20 mouse cellular contexts compared by ENCODE assay signal in the genomic region with DNA sequence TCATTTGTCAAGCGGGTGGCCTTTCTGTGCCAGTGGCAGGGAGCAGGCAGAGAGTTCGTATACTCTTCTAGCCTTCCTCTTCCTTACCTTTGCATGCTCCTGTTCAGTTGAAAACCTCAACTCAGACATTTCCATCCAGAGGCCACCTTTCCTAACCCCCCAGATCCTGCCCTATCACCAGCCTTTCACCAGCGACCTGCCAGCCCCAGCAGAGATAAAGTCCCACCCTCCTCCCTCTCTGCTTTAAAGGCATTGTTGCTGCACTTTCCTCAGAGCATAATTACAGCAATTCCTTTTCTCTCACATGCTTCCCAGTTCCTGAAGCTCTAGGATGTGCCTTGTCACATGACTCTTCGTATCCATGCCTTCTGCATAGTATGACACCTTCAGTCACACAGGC.
DNase-seq lines count a peak whose midpoint lies in the region; ATAC-seq and TF ChIP-seq lines count a peak whose summit lies in the region.
"Had no signal": no experiment of that assay in that cellular context is flagged by ENCODE, and none has a peak within 500 bp of the region (broad histone marks: within the 10 kb centered on the region; RNA-seq: fewer than 3 reads in every experiment).

No protein-coding gene starts in this region.

- no peaks in the 10 kb centered on the region for H3K36me3 ChIP-seq in forebrain, embryonic 13.5 days (ENCODE audit: poor library complexity, severe bottlenecking)
- H3K36me3 ChIP-seq in forebrain, embryonic 12.5 days (replicated peaks) = no peaks in the 10 kb centered on the region
- H3K36me3 ChIP-seq in hindbrain, embryonic 13.5 days = 0 out of 2 replicates have a peak, but pooled peaks cover 3% of the 10 kb centered on the region
- H3K36me3 ChIP-seq in hindbrain, embryonic 12.5 days = no peaks in the 10 kb centered on the region
- H3K36me3 ChIP-seq in forebrain, postnatal 0 days (ENCODE audit: insufficient read depth) = no peaks in the 10 kb centered on the region
- no peaks in the 10 kb centered on the region for H3K36me3 ChIP-seq in midbrain, postnatal 0 days (ENCODE audit: insufficient read depth, low read length)
- H3K36me3 ChIP-seq: embryonic facial prominence, embryonic 15.5 days; liver, embryonic 13.5 days had no signal

- TF ChIP-seq CTCF in forebrain, postnatal 0 days (IDR thresholded peaks at IDR 0.05; ENCODE audit: low read depth) = no peak
- no peak for TF ChIP-seq CTCF in midbrain, postnatal 0 days (IDR thresholded peaks at IDR 0.05)

- 60% methylated on average over 4 of the region's 4 CpGs for WGBS in forebrain, embryonic 13.5 days
- 62% methylated on average over 4 of the region's 4 CpGs for WGBS in forebrain, embryonic 12.5 days
- WGBS in hindbrain, embryonic 13.5 days = 44% methylated on average over 4 of the region's 4 CpGs
- WGBS in hindbrain, embryonic 12.5 days = 47% methylated on average over 4 of the region's 4 CpGs
- WGBS in forebrain, postnatal 0 days = 50% methylated on average over 4 of the region's 4 CpGs
- WGBS in midbrain, postnatal 0 days = 48% methylated on average over 4 of the region's 4 CpGs

- H3K27ac ChIP-seq in forebrain, embryonic 13.5 days = peak overlapping the region; percentile 4; the same call in 1 of the 2 replicates
- no peak overlapping the region for H3K27ac ChIP-seq in forebrain, embryonic 12.5 days
- 0 out of 2 replicates have a peak overlapping the region, but pooled peaks have one; percentile 56 for H3K27ac ChIP-seq in hindbrain, embryonic 13.5 days
- H3K27ac ChIP-seq in hindbrain, embryonic 12.5 days = no peak overlapping the region
- peak overlapping the region; percentile 57 for H3K27ac ChIP-seq in forebrain, postnatal 0 days (ENCODE audit: low read depth, low read length)
- peak overlapping the region; percentile 74 for H3K27ac ChIP-seq in midbrain, postnatal 0 days (ENCODE audit: low read depth, low read length)
- H3K27ac ChIP-seq: embryonic facial prominence, embryonic 15.5 days; heart, adult 2 months; liver, embryonic 13.5 days; stomach, postnatal 0 days had no signal

- H3K4me1 ChIP-seq in forebrain, embryonic 13.5 days = no peaks in the 10 kb centered on the region
- peaks cover 6% of the 10 kb centered on the region; the same call in 1 of the 2 replicates for H3K4me1 ChIP-seq in forebrain, embryonic 12.5 days
- H3K4me1 ChIP-seq in hindbrain, embryonic 13.5 days (replicated peaks) = peaks cover 36% of the 10 kb centered on the region
- H3K4me1 ChIP-seq in hindbrain, embryonic 12.5 days = peaks cover 27% of the 10 kb centered on the region
- H3K4me1 ChIP-seq in forebrain, postnatal 0 days (ENCODE audit: insufficient read depth) = peaks cover 5% of the 10 kb centered on the region; the same call in 1 of the 2 replicates
- peaks cover 19% of the 10 kb centered on the region for H3K4me1 ChIP-seq in midbrain, postnatal 0 days (ENCODE audit: insufficient read depth, low read length)

- ATAC-seq in forebrain, embryonic 13.5 days = 0 out of 2 replicates have a peak, but pooled peaks have one; percentile 3
- no peak for ATAC-seq in forebrain, embryonic 12.5 days (ENCODE audit: low FRiP score)
- ATAC-seq in hindbrain, embryonic 13.5 days (ENCODE audit: low FRiP score) = no peak
- ATAC-seq in hindbrain, embryonic 12.5 days (ENCODE audit: low FRiP score) = no peak
- ATAC-seq in forebrain, postnatal 0 days = peak; percentile 50; the same call in 1 of the 2 replicates
- no peak for ATAC-seq in midbrain, postnatal 0 days (ENCODE audit: low FRiP score)

- H3K4me3 ChIP-seq in forebrain, embryonic 13.5 days = no peak overlapping the region
- no peak overlapping the region for H3K4me3 ChIP-seq in forebrain, embryonic 12.5 days (replicated peaks)
- H3K4me3 ChIP-seq in hindbrain, embryonic 13.5 days = no peak overlapping the region
- no peak overlapping the region for H3K4me3 ChIP-seq in hindbrain, embryonic 12.5 days
- H3K4me3 ChIP-seq in forebrain, postnatal 0 days (ENCODE audit: low read depth, low read length) = no peak overlapping the region
- H3K4me3 ChIP-seq in midbrain, postnatal 0 days (ENCODE audit: low read depth, low read length) = no peak overlapping the region
- H3K4me3 ChIP-seq: embryonic facial prominence, embryonic 15.5 days; heart, adult 2 months; liver, embryonic 13.5 days; megakaryocyte, embryonic 14.5 days had no signal

- no peak overlapping the region for H3K9ac ChIP-seq in forebrain, embryonic 13.5 days
- H3K9ac ChIP-seq in forebrain, embryonic 12.5 days = no peak overlapping the region
- no peak overlapping the region for H3K9ac ChIP-seq in hindbrain, embryonic 13.5 days
- H3K9ac ChIP-seq in hindbrain, embryonic 12.5 days = no peak overlapping the region
- H3K9ac ChIP-seq in forebrain, postnatal 0 days = no peak overlapping the region
- H3K9ac ChIP-seq in midbrain, postnatal 0 days (replicated peaks; ENCODE audit: low read length, poor library complexity, severe bottlenecking) = no peak overlapping the region
- H3K9ac ChIP-seq: embryonic facial prominence, embryonic 15.5 days; liver, embryonic 13.5 days had no signal

- no peaks in the 10 kb centered on the region for H3K27me3 ChIP-seq in forebrain, embryonic 13.5 days
- H3K27me3 ChIP-seq in forebrain, embryonic 12.5 days = no peaks in the 10 kb centered on the region
- no peaks in the 10 kb centered on the region for H3K27me3 ChIP-seq in hindbrain, embryonic 13.5 days
- no peaks in the 10 kb centered on the region for H3K27me3 ChIP-seq in hindbrain, embryonic 12.5 days
- no peaks in the 10 kb centered on the region for H3K27me3 ChIP-seq in forebrain, postnatal 0 days (ENCODE audit: insufficient read depth, low read length)
- no peaks in the 10 kb centered on the region for H3K27me3 ChIP-seq in midbrain, postnatal 0 days (ENCODE audit: insufficient read depth, low read length)
- H3K27me3 ChIP-seq: embryonic facial prominence, embryonic 15.5 days; liver, embryonic 13.5 days; megakaryocyte, embryonic 14.5 days had no signal

- no peak overlapping the region for H3K4me2 ChIP-seq in forebrain, embryonic 13.5 days
- no peak overlapping the region for H3K4me2 ChIP-seq in forebrain, embryonic 12.5 days
- H3K4me2 ChIP-seq in hindbrain, embryonic 13.5 days = no peak overlapping the region
- no peak overlapping the region for H3K4me2 ChIP-seq in hindbrain, embryonic 12.5 days (replicated peaks)
- H3K4me2 ChIP-seq in forebrain, postnatal 0 days (ENCODE audit: low read depth) = no peak overlapping the region
- H3K4me2 ChIP-seq in midbrain, postnatal 0 days (ENCODE audit: low read depth, low read length, poor library complexity, severe bottlenecking) = no peak overlapping the region
- H3K4me2 ChIP-seq: embryonic facial prominence, embryonic 15.5 days; liver, embryonic 13.5 days had no signal

- intact Hi-C loops in left cerebral cortex, postnatal 10 days (cut with DNase I) = loop anchor here (10.0 kb wide), 1 partner anchor 145 kb away; no protein-coding TSS in a partner anchor

- no peak for DNase-seq in forebrain, postnatal 0 days
- DNase-seq in midbrain, postnatal 0 days (ENCODE audit: low spot score) = no peak
- DNase-seq in adrenal gland, adult (ENCODE audit: inconsistent age in 2 of 2, low spot score in 1 of 2) = no peak
- DNase-seq in left cerebral cortex, postnatal 10 days (ENCODE audit: extremely low spot score in 1 of 2, low spot score in 2 of 2) = no peak
- DNase-seq: cerebellum, adult 11 months; cerebellum, adult 9-11 months; gastrocnemius, postnatal 25 days; heart, adult 2 months; kidney, adult 18-20 months; kidney, postnatal 4 days; liver, embryonic 13.5 days; lung, adult 2 months; thymus, adult 2 months had no signal

- no peaks in the 10 kb centered on the region for H3K9me3 ChIP-seq in forebrain, embryonic 13.5 days (replicated peaks)
- no peaks in the 10 kb centered on the region for H3K9me3 ChIP-seq in forebrain, embryonic 12.5 days
- H3K9me3 ChIP-seq in hindbrain, embryonic 13.5 days = no peaks in the 10 kb centered on the region
- H3K9me3 ChIP-seq in hindbrain, embryonic 12.5 days (replicated peaks) = no peaks in the 10 kb centered on the region
- H3K9me3 ChIP-seq in forebrain, postnatal 0 days (ENCODE audit: low read length) = no peaks in the 10 kb centered on the region
- H3K9me3 ChIP-seq in midbrain, postnatal 0 days (ENCODE audit: low read length) = no peaks in the 10 kb centered on the region
- H3K9me3 ChIP-seq: embryonic facial prominence, embryonic 15.5 days; liver, embryonic 13.5 days had no signal

Comparison
In these comparisons a context has a peak if more than half of its experiments do, and no peak if none do; other contexts are left out.
1. ATAC-seq: peak in forebrain, embryonic 13.5 days (single experiment) and forebrain, postnatal 0 days (single experiment); none in forebrain, embryonic 12.5 days (single experiment), hindbrain, embryonic 13.5 days (single experiment), hindbrain, embryonic 12.5 days (single experiment) and midbrain, postnatal 0 days (single experiment).
2. H3K27ac ChIP-seq: peak in forebrain, embryonic 13.5 days (single experiment), hindbrain, embryonic 13.5 days (single experiment), forebrain, postnatal 0 days (single experiment) and midbrain, postnatal 0 days (single experiment); none in forebrain, embryonic 12.5 days (single experiment) and hindbrain, embryonic 12.5 days (single experiment).